Mouse (Mus musculus) lung, postnatal 25 days (tissue): ENCODE data around the gene Syndig1l.

ENCODE experiments used
- DNase-seq: peaks from one replicate; pipeline ENCODE4 v3.0.0; 2022; ENCODE audit warnings: low spot score

The Syndig1l gene

DNA sequence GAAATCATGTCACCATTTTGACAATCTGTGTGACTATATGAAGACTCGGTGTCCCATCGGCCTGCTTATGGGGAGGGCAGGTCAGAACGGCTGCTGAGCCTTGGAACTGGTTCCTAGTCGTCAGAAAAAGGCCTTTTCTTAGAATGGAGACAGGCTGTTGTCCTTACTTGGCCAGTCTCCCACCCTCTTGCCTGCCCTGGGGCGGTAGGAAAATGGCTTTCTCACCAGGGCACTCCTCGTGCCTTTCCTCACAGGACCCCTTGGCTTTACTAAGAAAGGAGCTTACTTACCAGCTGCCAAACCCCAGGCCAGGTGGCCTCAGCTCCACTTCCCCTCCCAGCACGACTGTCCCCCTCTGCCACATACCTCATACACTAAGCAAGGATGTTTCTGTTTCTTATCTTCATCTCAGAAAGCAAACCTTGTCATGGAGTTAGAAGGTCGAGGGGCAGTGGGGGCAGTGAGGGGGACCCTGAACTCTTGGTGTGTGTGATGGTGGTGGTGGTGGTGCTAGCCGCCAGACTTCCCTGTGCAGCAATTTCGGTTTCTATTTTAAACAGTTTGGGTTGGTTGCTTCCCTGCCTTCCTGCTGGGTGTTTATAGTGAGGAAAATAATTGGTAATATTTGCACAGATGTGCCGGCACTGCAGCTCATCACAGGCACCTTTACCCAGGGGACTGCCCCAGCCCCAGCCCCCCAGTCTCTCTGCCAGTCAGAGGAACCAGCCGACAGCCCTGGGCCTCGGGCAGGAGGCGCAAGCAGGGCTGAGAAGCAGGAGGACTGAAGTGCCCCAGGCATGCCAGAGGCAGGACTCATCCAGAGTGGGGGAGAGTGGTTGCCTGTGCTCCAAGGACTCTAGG lies 23.7 kb downstream of the Syndig1l start:
- no peak for DNase-seq

DNA sequence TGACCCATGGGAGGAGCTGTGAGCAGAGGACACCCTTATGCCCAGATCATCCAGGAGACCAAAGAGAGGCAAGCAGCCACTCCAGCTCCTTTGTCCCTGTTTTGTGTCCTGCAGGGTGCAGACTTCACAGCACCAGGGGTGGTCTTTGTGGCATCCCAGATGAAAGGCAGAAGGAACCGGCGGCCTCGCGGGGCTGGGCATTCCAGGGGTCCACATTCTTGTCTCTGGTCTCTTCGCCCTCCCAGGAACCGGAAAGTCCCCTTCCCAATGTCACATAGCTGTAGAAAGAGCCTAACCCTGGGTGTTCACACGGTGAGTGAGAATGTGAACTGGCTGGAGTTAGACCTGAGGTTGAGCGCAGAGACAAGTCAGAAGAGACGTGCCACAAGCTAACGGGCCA lies 27.0 kb downstream of the Syndig1l start:
- DNase-seq, result no peak

DNA sequence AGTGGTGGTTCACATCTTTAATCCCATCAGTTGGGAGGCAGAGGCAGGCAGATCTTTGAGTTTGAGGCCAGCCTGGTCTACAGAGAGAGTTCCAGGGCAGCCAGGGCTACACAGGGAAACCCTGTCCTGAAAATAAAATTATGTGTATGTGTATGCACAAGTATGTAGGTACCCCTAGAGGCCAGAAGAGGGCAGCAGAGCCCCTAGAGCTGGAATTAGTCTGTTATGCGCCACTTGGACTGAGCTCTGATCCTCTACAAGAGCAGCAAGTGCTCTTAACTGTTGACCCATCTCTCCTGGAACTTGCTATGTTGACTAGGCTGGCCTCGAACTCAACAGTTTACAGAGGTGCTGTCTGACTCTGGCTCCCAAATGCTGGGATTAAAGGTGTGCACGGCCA lies 28.1 kb downstream of the Syndig1l start:
- no peak for DNase-seq

DNA sequence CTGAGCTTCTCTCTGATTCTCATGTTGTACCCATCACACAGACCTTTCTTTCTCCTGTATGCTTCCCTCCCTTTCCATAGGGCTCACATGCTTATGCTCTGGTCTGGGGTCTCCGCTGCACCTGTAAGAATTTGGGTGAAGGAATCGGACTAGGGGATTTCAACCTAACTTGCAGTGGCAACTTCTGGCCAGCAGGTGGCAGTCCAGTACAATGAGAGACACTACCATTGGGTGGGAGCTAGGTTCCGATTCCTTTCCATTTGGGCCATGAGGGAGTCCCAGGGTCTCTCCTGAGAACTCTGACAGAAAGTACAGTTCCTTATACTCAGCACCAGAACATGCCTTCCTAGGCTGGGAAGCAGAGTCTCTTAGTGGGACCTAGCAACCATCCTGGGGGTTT lies 44.7 kb downstream of the Syndig1l start:
- peak; percentile 39 for DNase-seq

DNA sequence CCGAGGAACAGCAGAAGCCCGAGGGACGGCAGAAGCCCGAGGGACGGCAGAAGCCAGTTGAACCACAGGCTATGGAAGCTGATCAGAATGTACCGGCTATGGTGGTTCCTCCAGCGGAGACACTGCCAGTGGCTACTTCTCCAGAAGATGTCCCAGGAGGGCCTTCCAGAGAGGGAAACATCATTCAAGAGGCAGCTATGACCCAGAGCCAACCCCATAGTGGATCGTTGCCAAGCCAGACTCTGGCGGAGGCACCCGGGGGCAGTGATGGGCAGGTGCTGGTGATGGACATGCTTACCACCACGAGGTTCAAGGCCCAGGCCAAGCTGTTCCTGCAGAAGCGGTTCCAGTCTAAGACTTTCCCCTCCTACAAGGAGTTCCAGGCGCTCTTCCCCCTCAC lies 48.4 kb downstream of the Syndig1l start:
- DNase-seq, result no peak

DNA sequence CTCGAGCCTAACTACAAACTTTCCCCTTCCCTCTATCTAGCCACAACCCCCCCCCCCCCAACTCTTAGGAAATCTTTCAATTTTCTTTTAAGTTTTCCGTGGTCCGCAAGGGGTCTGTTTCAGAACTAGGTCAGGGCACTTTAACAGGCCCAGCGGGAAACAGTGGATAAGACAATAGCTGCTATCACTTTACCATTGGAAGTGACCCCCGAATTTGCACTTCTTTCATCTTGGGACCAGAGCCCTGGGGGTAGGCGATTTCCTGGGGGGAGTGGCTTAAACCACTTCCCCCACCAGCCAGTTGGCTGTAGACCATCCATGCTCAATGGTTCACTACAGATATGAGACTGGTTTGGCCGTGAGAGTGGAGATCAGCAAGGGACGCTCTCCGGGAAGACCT lies 58.0 kb downstream of the Syndig1l start, which contains the start of gene Vrtn:
Gene Vrtn, plus strand, starts transcription at position 366 of the 400 bp plus-strand sequence.
- DNase-seq, result no peak

DNA sequence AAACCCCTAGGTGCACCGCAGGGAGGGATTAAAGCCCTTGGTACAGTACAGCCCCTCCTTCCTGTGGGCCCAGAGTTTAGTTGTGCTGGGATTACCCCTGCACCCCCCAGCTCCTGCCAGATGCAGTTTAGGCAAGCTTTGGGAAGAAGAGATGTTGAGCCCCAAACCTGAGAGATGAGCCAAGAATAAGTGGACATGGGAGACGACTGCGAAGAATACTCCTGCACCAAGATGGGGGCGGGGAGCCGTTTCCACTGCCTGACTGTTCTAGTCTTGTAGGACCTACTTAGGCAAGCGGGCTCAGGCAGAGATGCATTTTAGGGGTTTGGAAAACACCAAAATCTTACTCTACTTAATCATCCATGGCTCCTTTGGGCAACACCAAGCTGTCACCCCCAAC lies 58.4 kb downstream of the Syndig1l start:
- DNase-seq, result no peak

DNA sequence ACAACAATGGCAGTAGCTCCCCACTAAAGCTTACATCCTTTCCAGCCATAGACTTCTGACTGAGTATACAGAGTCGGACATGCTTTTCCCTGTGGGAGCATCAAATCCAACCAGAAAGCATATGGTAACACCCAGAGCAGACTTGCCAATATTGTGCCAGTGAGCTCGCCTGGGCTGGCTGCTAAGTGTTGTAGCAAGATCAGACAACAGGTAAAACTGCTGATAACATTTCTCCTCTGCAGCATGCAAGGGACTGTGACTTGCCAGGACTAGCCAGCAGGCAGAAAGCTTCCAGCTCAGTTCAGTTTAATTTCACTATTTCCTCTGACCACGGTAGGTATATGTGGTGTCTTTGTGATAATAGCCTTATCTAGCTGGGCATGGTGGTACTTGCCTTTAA lies 66.8 kb downstream of the Syndig1l start:
- no peak for DNase-seq
